Mouse (Mus musculus) kidney, adult 2 months (tissue): ENCODE measurements around the gene Jmjd8. TPM values are rescaled to one million over a fixed set of nuclear protein-coding genes. Genes with fewer than 3 reads are reported as not detected.

Experiments
- DNase-seq: peaks from one replicate; pipeline ENCODE4 v3.0.0; 2021
- H3K27ac ChIP-seq: fragments of 200-500 bp; 2 replicates; pipeline ENCODE4 v1.5.1; 2012; ENCODE audit warnings: low read depth, low read length, control low read depth, inconsistent platforms; ENCODE audit not compliant: insufficient read depth
- H3K27me3 ChIP-seq: fragments of 200-500 bp; replicated peaks from 2 replicates; pipeline ENCODE4 v1.6.1; 2012; ENCODE audit warnings: mild to moderate bottlenecking, moderate library complexity, low read length, inconsistent platforms; ENCODE audit not compliant: control insufficient read depth, insufficient read depth
- H3K36me3 ChIP-seq: fragments of 200-500 bp; 2 replicates; pipeline ENCODE4 v1.6.1; 2012; ENCODE audit warnings: mild to moderate bottlenecking, moderate library complexity, low read length, inconsistent platforms; ENCODE audit not compliant: control insufficient read depth, insufficient read depth
- H3K4me1 ChIP-seq: fragments of 200-500 bp; 2 replicates; pipeline ENCODE4 v1.6.1; 2011; ENCODE audit warnings: low read length; ENCODE audit not compliant: control insufficient read depth, insufficient read depth
- H3K4me3 ChIP-seq: fragments of 200-500 bp; 2 replicates; pipeline ENCODE4 v1.5.1; 2011; ENCODE audit warnings: mild to moderate bottlenecking, low read depth, low read length, control low read depth; ENCODE audit not compliant: insufficient read depth
- CTCF ChIP-seq: fragments of 200-500 bp; conservative IDR thresholded peaks from 2 replicates; pipeline ENCODE4 v1.5.1; 2011; ENCODE audit warnings: low read depth, mild to moderate bottlenecking, control low read depth, low read length, moderate library complexity, mixed read lengths; ENCODE audit not compliant: insufficient read depth, insufficient read length
- POLR2A ChIP-seq: fragments of 200-500 bp; IDR thresholded peaks from one replicate; pipeline ENCODE4 v1.6.1; 2011; ENCODE audit warnings: low read depth, low read length, control low read depth
- WGBS: fragments of 180-500 bp; shearing (Covaris S2); methylation state at CpG from one replicate; pipeline ENCODE4 v1.1.7; 2018; 5-methylcytosine and 5-hydroxymethylcytosine counted together
- polyA plus RNA-seq: library from polyadenylated mRNA; depleted of rRNA; stranded (reverse); fragments of >200 nt; gene quantifications from 2 replicates; pipeline ENCODE4 v1.2.3, GENCODE M21; 2012

Jmjd8 gene
- polyA plus RNA-seq, 1 experiment: 132 TPM

- WGBS: 41% methylated on average over 12 of the region's 12 CpGs
- H3K27me3 ChIP-seq: no peaks in the 10 kb centered on the region
- H3K4me3 ChIP-seq: peak overlapping the region; percentile 74
- TF ChIP-seq CTCF (no peak), POLR2A (no peak)
- no peaks in the 10 kb centered on the region; the same call in 1 of the 2 replicates for H3K36me3 ChIP-seq
- peaks cover 38% of the 10 kb centered on the region for H3K4me1 ChIP-seq
- H3K27ac ChIP-seq: peak overlapping the region; percentile 8; the same call in 1 of the 2 replicates
- DNase-seq: peak; percentile 12
These were observed 6.0 kb downstream of the Jmjd8 start for GRCm38 (mm10) chr17:25834595-25835222.

DNA sequence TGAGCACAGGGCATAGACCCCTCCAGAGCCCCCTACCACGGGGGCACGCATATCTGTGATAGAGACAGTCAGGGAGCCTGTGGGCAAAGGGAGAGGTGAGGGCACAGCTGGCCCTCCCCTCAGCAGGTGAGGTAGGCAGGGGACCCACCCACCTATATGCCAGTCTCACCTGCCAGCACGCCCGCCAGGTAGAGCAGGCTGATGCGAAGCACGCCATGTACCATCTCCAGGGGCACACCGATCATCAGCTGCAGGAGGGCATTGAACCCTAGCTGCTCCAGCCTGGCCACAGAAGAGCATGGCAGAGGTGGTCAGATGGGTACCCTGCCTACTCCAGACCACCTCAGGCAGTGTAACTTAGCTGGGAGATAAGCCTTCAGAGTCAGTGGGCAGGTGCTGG is 6.6 kb downstream of the Jmjd8 start:
- Histone ChIP-seq H3K4me1 (peaks cover 38% of the 10 kb centered on the region), H3K4me3 (peak overlapping the region; percentile 74; the same call in 1 of the 2 replicates), H3K36me3 (no peaks in the 10 kb centered on the region; the same call in 1 of the 2 replicates), H3K27me3 (no peaks in the 10 kb centered on the region), H3K27ac (no peak overlapping the region)
- peak; percentile 14 for DNase-seq
- 60% methylated on average over 7 of the region's 7 CpGs for WGBS
- TF ChIP-seq CTCF (no peak), POLR2A (no peak)

- TF ChIP-seq CTCF (no peak), POLR2A (no peak)
- 59% methylated on average over 16 of the region's 16 CpGs for WGBS
- H3K27ac ChIP-seq: peak overlapping the region; percentile 49
- H3K27me3 ChIP-seq: no peaks in the 10 kb centered on the region
- H3K4me3 ChIP-seq: peak overlapping the region; percentile 74
- H3K4me1 ChIP-seq: peaks cover 38% of the 10 kb centered on the region
- H3K36me3 ChIP-seq: no peaks in the 10 kb centered on the region; the same call in 1 of the 2 replicates
- peak; percentile 37 for DNase-seq
These were observed 7.1 kb downstream of the Jmjd8 start for GRCm38 (mm10) chr17:25835816-25836215.

DNA sequence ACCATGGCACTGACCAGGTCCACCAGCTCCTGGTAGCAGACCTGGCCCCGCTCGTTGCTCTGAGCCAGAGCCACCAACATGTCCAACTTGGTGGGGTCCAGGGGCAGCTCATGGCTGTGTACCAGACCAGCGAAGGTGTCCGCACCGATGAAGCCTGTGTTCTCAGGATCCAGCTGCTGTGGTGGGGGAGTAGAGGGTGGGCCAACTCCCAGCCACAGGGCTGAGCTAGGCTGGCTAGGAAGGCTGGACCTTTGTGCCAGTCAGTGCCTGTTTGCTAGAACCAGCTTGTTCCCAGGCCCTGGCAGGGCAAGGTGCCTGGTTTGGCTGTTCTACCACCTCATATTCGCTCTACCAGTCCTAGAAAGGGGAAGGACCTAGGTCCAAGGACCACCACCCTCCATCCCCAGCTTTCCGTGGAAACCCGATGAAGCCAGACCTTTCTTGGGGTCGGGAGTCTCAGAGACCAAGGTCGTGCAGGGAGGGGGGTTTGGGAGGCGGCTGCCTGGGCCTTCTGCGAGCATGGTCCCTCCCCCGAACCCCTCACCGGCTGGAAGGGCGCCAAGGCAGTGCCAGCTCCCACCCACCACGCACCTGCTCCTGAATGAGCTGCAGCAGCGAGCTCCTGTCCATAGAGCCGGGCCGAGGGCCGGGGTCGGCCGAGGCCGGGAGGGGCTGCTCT is 7.9 kb downstream of the Jmjd8 start:
- H3K4me1 ChIP-seq: peaks cover 37% of the 10 kb centered on the region
- H3K36me3 ChIP-seq: no peaks in the 10 kb centered on the region; the same call in 1 of the 2 replicates
- H3K27ac ChIP-seq: peak overlapping the region; percentile 49
- peak; percentile 68 for DNase-seq
- no peaks in the 10 kb centered on the region for H3K27me3 ChIP-seq
- TF ChIP-seq POLR2A (peak; percentile 18), CTCF (no peak)
- H3K4me3 ChIP-seq: peak overlapping the region; percentile 26
- WGBS: 9% methylated on average over 23 of the region's 23 CpGs

DNA sequence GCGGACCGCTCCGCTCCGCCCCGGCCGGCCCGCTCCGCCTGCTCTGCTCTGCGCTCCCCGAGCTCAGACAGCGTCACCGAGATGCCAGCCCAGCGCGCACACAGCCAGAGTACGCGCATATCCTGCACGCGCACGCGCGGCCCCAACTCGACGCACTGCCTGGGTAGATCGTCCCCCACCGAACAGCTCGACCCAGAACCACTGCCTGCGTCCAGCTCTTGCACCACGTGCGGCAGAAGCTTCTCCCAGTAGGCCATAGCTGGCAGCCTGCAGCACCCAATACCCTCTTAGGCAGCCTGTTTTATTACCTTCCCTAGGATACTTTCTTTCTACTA is 8.4 kb downstream of the Jmjd8 start, which contains the start of gene Rhbdl1:
Rhbdl1 (minus strand) TSS at position 220 of the 335 bp plus-strand sequence.
- peak; percentile 79 for DNase-seq
- Histone ChIP-seq H3K36me3 (no peaks in the 10 kb centered on the region; the same call in 1 of the 2 replicates), H3K27me3 (no peaks in the 10 kb centered on the region), H3K4me1 (peaks cover 33% of the 10 kb centered on the region), H3K4me3 (peak within 1 kb of the TSS; percentile 26), H3K27ac (peak within 1 kb of the TSS; percentile 49)
- TF ChIP-seq CTCF (no peak), POLR2A (peak; percentile 66)
- 2% methylated on average over 29 of the region's 29 CpGs for WGBS

DNA sequence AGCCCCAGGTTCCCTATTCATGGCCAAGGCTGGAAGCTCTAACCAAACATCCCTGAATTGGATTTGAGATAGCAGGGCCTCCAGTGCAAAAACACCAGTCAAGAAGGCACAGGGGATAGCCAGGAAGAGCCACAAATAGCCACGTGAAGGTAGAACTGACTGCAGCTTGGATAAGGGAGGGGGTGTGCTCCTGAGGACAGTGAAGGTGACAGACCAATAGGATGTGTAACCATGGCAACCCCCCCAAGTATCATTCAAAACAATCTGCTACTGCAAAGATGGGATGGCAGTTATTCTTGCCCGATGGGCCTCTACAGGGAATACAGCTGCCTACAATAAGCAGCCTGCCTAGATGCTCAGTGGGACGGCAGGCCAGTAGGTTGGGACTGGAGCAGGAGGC is 8.9 kb downstream of the Jmjd8 start:
- WGBS: 50% methylated on average over 3 of the region's 3 CpGs
- H3K27ac ChIP-seq: no peak overlapping the region
- H3K4me3 ChIP-seq: no peak overlapping the region
- H3K4me1 ChIP-seq: peaks cover 33% of the 10 kb centered on the region
- TF ChIP-seq POLR2A (no peak), CTCF (no peak)
- DNase-seq: no peak
- H3K36me3 ChIP-seq: no peaks in the 10 kb centered on the region; the same call in 1 of the 2 replicates
- no peaks in the 10 kb centered on the region for H3K27me3 ChIP-seq

DNA sequence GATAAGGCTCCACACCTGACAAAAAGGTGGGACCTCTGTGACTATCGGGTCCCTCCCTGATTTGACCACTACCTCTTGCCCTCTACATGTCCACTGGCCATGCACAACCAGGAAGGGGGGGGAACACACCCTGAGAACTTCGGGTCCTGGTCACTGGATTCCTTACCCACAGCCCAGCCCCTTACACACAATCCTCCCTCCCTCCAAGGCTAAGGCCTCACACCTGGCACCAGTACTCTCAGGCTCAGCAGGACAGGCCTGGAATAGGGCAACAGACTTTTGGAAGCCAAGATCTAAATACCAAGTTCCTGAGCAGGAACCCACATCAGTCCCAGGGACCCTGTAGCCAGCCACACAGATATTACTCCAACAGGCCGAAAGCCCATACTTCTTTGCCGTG is 10.2 kb downstream of the Jmjd8 start:
- WGBS: 64% methylated on average over 4 of the region's 4 CpGs
- H3K36me3 ChIP-seq: no peaks in the 10 kb centered on the region; the same call in 1 of the 2 replicates

More for the DNA sequence above, 10.2 kb downstream of the Jmjd8 start:
- peak overlapping the region; percentile 17; the same call in 1 of the 2 replicates for H3K27ac ChIP-seq
- peak; percentile 6 for DNase-seq
- no peak for TF ChIP-seq CTCF
- TF ChIP-seq POLR2A: no peak
- H3K4me1 ChIP-seq: peaks cover 39% of the 10 kb centered on the region
- no peak overlapping the region for H3K4me3 ChIP-seq
- H3K27me3 ChIP-seq: no peaks in the 10 kb centered on the region
